Mouse (Mus musculus) layer of hippocampus, adult 9-10 months (tissue): ENCODE measurements at regions not wholly inside any gene's neighbourhood (a gene's known extent, or its start where the extent isn't known, plus 50 kb on each side); places are given as distances from the start of the nearest gene placed in this dataset.
"Not testable (repeated sequence)": the region's sequence is repeated elsewhere in the genome, so short reads cannot be mapped to it uniquely, and the experiment has no call there.

Experiments used
- DNase-seq: peaks from one replicate; pipeline ENCODE4 v3.0.0; 2022; ENCODE audit warnings: low spot score

DNA sequence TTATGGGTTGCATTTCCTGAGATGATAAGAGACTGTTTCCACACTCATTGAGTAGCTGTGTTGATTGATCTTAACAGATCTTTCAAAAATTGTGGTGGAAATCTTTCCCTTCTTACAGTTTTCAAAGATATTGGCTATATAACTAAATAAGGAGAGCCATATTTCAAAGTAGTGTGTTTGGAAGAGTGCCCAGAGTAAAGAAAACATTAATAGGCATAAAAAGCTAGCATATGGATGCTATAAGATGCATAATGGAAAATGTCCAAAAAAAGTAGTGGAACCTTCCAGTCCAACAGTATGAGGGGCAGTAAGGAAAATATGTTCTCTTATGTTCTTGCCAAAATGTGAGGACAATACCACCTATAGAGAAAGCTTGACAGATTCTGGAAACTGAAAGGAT, 137.2 kb upstream of the Speer3 start:
- DNase-seq: no peak

DNA sequence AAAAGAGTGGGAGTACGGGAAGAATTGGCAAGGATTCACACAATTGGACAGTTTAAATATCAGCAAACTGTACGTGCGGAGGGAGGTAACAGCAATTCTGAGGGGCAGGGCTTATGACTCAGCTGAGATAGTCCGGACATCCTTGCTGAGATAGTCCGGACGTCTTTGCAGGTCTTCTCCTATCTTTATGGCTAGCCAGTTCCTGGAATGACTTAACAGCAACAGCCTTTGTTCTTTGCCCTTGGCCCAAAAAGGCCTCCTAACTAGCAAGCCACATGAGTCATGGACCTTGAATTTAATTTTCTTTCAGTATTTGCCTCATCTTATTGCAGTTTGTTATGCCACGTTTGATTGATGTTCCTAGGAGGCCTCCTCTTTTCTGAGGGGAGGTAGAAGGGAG, 133.1 kb upstream of the Speer3 start:
- DNase-seq: not testable (repeated sequence)

GRCm38 (mm10) chr5:13659514-13659913, 131.9 kb upstream of the Speer3 start:
- no peak for DNase-seq

- DNase-seq: peak; percentile 71
Measured at GRCm38 (mm10) chr5:13667444-13667843, 124.0 kb upstream of the Speer3 start.

GRCm38 (mm10) chr5:13668840-13669239, 122.6 kb upstream of the Speer3 start:
- no peak for DNase-seq

DNA sequence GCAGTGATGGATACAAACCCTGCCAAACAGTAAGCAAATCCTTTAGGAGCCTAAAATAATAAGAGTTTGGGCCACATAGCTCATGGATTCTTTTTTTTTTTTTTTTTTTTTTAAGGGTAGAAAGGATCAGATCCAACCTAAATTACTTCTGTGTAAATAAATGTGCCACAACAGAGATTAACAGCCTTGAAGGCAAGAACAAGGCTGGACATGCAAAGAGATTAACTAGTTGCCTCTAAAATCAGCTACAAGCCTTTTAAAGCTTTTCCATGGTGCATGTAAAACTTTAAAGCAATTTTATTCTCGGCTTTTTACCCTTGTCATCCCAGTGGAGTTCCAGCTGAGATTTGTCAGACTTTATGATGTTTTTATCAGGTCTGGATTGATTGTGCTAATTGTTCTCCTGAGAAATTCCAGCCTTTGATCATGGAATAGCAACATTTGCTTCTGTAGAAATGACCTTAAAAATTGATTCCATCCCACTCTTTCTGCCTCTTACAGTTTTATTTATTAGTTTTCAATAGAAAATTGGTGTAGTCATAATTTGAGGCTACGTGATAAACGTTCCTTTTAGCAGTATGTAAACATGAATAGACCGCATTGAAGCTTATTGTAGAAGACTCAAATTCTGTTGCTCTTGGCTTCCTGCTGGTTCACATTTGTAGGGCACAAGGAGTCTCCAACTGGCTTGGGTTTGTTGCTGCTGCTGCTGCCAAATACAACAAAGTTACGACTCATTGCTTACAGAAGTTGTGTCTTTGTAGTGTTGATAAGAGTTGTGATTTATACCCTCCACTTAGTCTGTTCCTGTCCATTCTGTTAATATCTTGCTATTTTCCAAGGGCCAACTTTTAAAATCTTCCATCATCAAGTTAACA, 100.3 kb upstream of the Speer3 start:
- no peak for DNase-seq

DNA sequence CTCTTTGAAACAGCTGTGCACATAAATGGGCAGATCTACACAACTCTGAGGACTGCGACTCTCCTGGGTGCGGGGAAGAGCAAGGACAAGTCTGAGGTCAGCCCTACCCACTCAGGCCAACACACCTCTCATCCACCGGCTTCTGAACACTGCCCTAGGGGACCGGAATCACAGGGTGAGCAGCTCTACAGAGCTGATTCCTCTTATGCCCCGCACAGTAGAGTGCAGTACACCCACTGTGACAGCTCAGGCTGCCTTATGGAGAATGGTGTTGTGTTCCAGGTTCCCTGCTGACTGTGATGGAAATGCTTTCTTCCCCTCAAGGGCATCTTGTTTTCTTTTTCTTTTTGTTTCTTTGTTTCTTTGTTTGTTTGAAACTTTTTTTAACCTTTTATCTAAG, 96.6 kb upstream of the Speer3 start:
- DNase-seq: no peak
